Mouse (Mus musculus) cortical plate, adult 2 months (tissue): ENCODE data around the gene Hspb1. TPM values are rescaled to one million over a fixed set of nuclear protein-coding genes. Genes with fewer than 3 reads are reported as not detected.

Experiments
- H3K27ac ChIP-seq: fragments of 200-500 bp; 2 replicates; pipeline ENCODE4 v1.5.1; 2012; ENCODE audit warnings: low read length, control low read depth, inconsistent platforms; ENCODE audit not compliant: insufficient read depth
- H3K4me1 ChIP-seq: fragments of 200-500 bp; 2 replicates; pipeline ENCODE4 v1.6.1; 2011; ENCODE audit warnings: low read length; ENCODE audit not compliant: control insufficient read depth, insufficient read depth
- H3K4me3 ChIP-seq: fragments of 200-500 bp; 2 replicates; pipeline ENCODE4 v1.5.1; 2011; ENCODE audit warnings: mild to moderate bottlenecking, low read length, control low read depth; ENCODE audit not compliant: insufficient read depth
- CTCF ChIP-seq: fragments of 200-500 bp; IDR thresholded peaks from 2 replicates; pipeline ENCODE4 v1.5.1; 2011; ENCODE audit warnings: mild to moderate bottlenecking, control low read depth, low read length; ENCODE audit not compliant: insufficient read depth; ENCODE audit errors: extremely low read depth
- POLR2A ChIP-seq: fragments of 200-500 bp; IDR thresholded peaks from 2 replicates; pipeline ENCODE4 v1.6.1; 2011; ENCODE audit warnings: mild to moderate bottlenecking, low read length, control low read depth; ENCODE audit not compliant: insufficient read depth; ENCODE audit errors: extremely low read depth
- polyA plus RNA-seq: library from polyadenylated mRNA; depleted of rRNA; stranded (reverse); fragments of >200 nt; gene quantifications from 2 replicates; pipeline ENCODE4 v1.2.3, GENCODE M21; 2012

The Hspb1 gene
- polyA plus RNA-seq, 1 experiment = 27.8 TPM

DNA sequence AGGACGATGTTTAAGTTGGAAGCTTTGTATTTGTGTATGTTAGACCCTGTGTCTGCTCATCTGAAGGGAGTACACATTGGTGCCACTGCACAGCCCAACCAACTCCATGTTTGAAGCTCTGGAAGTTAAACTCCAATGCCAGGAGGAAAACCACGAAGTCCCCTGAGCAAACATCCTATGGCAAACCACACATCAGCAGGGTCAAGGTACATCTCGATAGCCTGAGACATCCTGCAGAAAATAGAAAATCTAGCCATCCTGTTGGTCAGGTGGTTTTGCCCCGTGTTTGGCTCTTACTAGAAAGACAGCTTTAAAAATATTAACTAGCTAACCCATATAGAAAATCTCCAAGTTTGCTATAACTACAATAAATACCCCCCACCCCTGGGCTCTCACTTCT, 11.3 kb downstream of the Hspb1 start:
- no peaks in the 10 kb centered on the region for H3K4me1 ChIP-seq
- H3K4me3 ChIP-seq = no peak overlapping the region
- TF ChIP-seq POLR2A (no peak), CTCF (no peak)
- H3K27ac ChIP-seq = no peak overlapping the region

DNA sequence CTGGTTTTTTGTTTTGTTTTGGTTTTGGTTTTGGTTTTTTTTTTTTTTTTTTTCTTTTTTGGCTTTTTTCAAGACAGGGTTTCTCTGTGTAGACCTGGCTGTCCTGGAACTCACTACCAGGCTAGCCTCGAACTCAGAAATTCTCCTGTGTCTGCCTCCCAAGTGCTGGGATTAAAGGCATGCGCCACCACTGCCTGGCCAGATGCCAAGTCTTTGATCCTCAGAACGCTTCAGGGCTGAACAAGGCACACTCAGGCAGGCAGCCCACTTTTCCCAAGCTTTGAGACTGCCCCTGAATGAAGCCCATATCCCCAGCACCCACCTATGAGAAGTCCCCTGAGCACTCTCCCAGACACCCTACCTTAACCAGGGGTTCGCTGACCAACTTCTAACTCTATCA, 12.1 kb downstream of the Hspb1 start:
- TF ChIP-seq POLR2A = no peak
- no peak for TF ChIP-seq CTCF

DNA sequence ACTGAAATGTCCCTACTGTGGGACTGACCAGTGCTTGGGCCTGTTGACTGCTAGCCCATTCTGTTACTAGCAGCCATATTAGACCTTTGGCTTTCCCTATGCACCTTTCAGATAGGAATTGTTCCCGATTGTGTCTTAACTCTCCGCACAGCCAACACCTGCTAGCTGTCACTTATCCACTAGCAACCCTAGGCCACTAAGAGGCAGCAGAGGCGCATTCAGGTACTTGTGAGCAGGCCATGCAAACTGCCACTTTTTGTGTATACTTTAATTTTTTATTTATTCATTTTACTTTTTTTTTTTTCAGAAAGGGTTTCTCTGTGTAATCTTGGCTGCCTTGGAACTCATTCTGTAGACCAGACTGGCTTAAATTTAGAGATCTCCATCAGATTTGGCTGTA, 13.0 kb downstream of the Hspb1 start:
- Histone ChIP-seq H3K4me3 (no peak overlapping the region), H3K27ac (no peak overlapping the region), H3K4me1 (peaks cover 2% of the 10 kb centered on the region; the same call in 1 of the 2 replicates)
- TF ChIP-seq CTCF (peak; percentile 35), POLR2A (no peak)

More for the DNA sequence above, 12.1 kb downstream of the Hspb1 start:
- H3K27ac ChIP-seq = no peak overlapping the region
- H3K4me3 ChIP-seq = no peak overlapping the region
- peaks cover 2% of the 10 kb centered on the region; the same call in 1 of the 2 replicates for H3K4me1 ChIP-seq

DNA sequence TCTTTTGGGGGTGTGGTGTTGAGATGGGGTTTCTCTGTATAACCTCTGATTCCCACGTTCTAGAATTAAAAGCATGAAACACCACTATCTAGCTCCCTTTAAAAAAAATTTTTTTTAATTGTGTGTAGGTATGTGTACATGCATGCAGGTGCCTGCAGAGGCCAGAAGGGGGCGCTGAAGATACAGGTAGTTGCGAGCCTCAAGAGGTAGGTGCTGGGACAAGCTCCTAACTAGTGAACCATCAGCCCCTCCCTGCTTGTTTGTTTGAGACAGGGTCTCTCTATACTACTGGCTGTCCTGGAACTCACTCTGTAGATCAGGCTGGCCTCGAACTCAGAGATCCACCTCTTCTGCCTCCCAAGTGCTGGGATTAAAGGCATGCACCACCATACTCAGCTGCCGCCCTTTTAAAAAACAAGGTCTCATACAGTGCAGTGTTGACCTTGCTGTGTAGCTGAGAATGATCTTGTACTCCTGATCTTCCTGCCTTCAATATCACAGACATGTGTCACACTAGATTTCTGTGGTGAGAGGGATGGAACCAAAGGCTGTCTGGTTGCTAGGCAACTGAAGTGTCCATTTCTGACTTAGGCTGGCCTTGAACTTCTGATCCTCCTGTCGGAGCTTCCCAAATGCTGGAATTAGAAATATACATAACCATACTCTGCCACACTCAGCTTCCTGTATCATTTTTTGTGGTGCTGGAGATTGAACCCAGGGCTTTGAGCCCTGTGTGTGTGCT, 13.8 kb downstream of the Hspb1 start:
- peaks cover 2% of the 10 kb centered on the region; the same call in 1 of the 2 replicates for H3K4me1 ChIP-seq
- no peak overlapping the region for H3K4me3 ChIP-seq
- H3K27ac ChIP-seq = no peak overlapping the region
- TF ChIP-seq CTCF = 0 out of 2 replicates have a peak, but pooled peaks have one; percentile 9
- TF ChIP-seq POLR2A = no peak

DNA sequence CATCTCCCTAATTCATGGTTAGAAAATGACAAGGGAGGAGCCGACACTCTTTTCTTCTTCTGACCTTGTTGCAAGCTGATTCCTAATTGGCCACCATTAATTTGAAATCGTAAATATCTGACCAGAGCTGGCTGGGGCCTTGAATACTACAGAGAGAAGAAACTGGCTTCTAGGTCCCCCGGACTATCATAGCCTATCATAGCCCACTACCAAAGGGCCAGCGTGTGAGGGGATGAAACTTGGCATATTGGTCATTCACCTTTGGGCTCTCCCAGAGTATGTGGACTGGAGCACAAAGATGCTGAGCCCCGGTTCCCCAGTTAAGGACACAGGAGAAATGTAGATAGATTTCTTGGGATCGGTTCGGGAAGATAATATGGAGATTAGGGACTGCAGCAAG, 15.3 kb downstream of the Hspb1 start:
- peak overlapping the region; percentile 63 for H3K27ac ChIP-seq
- H3K4me1 ChIP-seq = peaks cover 2% of the 10 kb centered on the region; the same call in 1 of the 2 replicates
- no peak for TF ChIP-seq CTCF
- TF ChIP-seq POLR2A = no peak
- H3K4me3 ChIP-seq = peak overlapping the region; percentile 34

DNA sequence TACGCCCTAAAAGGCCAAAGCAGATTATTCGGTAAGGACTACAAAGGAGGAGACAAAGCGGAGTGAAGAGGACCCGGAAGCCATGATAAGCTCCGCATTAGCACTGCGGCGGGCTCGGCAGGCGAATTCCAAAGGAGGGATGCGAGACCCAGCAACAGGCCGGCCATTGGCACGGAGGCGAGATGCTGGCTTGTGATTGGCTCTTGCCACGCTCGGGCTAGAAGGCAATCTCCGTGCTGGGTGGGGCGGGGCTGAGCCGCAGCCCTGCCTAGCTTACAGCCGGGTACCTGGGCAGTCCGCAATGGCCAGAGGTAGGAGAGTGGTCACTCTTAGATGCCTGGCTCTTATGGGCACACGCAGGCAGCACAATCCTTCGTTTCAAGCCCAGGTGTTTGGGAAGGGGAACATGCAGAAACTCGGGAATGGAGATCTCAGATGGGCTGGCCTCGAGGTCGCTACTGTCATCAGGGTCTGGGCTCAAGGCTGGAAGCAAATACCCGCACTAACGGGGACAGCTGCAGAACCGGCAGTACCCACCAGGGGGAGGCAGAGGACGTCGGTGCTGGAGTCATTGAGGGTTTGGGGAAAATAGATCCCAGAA, 15.9 kb downstream of the Hspb1 start:
- TF ChIP-seq POLR2A (peak; percentile 77), CTCF (peak; percentile 89)
- peaks cover 2% of the 10 kb centered on the region; the same call in 1 of the 2 replicates for H3K4me1 ChIP-seq
- H3K27ac ChIP-seq = peak overlapping the region; percentile 63
- peak overlapping the region; percentile 34 for H3K4me3 ChIP-seq

DNA sequence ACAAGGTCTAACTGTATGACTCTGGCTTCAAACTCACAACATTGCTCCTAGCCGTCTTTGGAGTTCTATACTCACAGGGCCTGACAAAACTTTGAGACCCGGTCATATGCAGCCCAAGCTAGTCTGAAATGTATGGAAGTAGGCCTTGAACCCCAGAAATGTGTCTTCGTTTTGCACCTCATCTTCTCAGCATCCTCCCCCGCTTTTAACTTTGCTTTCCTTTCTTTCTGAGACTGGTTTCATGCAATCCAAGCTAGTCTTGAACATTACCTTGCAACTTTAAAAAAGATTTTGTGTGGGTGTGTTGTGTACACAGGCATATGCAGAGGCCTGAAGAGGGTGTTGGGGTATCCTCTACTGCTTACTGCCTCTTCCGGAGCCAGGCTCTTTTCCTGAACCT, 16.5 kb downstream of the Hspb1 start:
- TF ChIP-seq CTCF (no peak), POLR2A (no peak)
- Histone ChIP-seq H3K27ac (no peak overlapping the region), H3K4me1 (peaks cover 4% of the 10 kb centered on the region; the same call in 1 of the 2 replicates), H3K4me3 (no peak overlapping the region; the same call in 1 of the 2 replicates)

DNA sequence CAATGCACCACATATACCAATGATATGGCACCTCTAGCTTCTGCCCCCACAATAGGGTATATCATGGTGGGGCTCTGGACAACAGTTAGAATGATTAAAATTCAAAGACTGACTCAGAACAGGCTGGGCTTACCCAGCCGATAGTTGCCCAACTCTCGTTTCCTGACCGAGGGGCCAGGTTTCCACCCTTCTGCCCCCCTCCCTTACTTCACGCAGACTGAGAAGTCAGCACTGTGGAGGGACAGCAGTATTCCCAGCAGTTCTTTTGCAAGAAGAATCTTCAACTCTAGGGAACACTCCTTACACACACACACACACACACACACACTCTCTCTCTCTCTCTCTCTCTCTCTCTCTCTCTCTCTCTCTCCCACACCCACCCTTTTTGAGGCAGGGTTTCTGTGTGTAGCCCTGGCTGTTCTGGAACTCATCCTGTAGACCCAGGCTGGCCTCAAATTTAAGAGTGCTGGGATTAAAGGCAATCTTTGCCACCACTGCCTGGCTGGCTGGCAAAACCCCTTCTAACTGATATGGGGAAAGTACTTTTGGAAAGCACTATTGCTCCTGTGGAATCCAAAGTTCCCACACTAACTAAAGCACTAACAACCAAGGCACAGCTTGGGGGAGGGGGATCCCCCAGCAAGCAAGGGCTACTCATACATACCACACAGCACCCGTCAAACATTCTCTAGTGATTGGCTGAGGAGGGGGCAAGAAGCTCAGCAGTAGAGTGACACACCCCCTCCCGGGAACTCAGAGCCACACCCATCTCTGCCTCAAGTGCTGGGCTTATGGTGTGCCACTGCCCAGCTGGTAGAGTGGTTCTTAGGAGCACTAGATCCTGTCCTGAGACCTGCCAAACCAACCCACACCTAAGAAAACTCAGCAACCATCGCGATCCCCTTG, 17.9 kb downstream of the Hspb1 start:
- H3K4me1 ChIP-seq = peaks cover 8% of the 10 kb centered on the region; the same call in 1 of the 2 replicates
- no peak overlapping the region for H3K27ac ChIP-seq
- H3K4me3 ChIP-seq = no peak overlapping the region
- TF ChIP-seq POLR2A (no peak), CTCF (no peak)

DNA sequence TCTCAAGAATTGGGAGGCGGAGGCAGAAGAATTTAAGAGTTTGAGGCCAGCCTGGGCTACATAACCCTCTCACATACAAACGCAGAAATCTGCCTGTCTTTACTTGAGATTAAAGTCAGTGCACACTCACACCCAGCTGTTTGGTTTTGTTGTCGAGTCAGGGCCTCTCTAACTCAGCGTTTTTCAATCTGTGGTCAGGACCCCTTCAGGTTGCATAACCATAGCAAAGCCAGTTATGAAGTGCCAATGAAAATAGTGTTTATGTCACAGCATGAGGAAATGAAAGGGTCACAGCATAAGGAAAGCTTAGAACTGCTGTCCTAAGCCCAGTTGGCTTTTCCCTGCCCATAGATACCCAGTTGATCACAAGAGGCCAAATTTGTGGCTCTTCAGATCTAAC, 19.1 kb downstream of the Hspb1 start:
- Histone ChIP-seq H3K27ac (no peak overlapping the region), H3K4me1 (peaks cover 8% of the 10 kb centered on the region), H3K4me3 (no peak overlapping the region)
- TF ChIP-seq CTCF = no peak

DNA sequence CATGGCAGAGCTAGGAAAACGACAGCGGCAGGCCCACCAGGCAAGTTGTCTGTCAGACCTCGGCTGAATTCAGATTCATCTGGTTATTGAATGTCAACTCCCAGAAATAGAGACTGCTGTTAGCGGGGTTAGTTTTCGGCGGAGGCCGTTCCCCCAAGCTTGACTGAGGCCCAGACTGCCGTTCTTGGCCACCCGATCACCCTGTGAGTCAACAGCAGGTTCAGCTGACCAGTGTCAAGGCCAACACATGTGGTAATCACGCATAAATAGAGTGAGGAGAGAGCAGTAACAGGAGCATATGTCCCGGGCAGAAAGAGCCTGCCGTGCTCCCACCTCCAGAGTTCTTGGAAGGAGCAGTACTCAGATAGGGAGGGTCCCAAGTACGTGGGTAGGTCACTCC, 19.5 kb downstream of the Hspb1 start:
- no peak overlapping the region for H3K4me3 ChIP-seq
- TF ChIP-seq POLR2A = no peak
- TF ChIP-seq CTCF = no peak
- H3K4me1 ChIP-seq = peaks cover 8% of the 10 kb centered on the region
- H3K27ac ChIP-seq = no peak overlapping the region
